Mouse (Mus musculus) liver, embryonic 11.5 days (tissue): ENCODE data around the gene Gls. TPM values are rescaled to one million over a fixed set of nuclear protein-coding genes. Genes with fewer than 3 reads are reported as not detected.

Experiments used
- ATAC-seq: fragments of 200-750 bp; cut with Nextera tagmentation; replicated peaks from 2 replicates; pipeline ENCODE4 v1.8.0; 2017; ENCODE audit warnings: moderate number of reproducible peaks, mild to moderate bottlenecking, moderate TSS enrichment, moderate library complexity; ENCODE audit not compliant: low FRiP score
- DNase-seq: peaks from one replicate; pipeline ENCODE4 v3.0.0-alpha.2; 2017; ENCODE audit warnings: low spot score
- H3K27ac ChIP-seq: fragments of 300-500 bp; sonication (generic); 2 replicates; pipeline ENCODE4 v1.5.1; 2014; ENCODE audit warnings: mild to moderate bottlenecking, low read depth, low read length, control low read depth
- H3K27me3 ChIP-seq: fragments of 300-500 bp; sonication (generic); replicated peaks from 2 replicates; pipeline ENCODE4 v1.6.1; 2014; ENCODE audit warnings: low read length, mixed read lengths; ENCODE audit not compliant: control insufficient read depth, insufficient read depth
- H3K36me3 ChIP-seq: fragments of 300-500 bp; sonication (generic); 2 replicates; pipeline ENCODE4 v1.6.1; 2014; ENCODE audit warnings: mild to moderate bottlenecking, low read length, moderate library complexity, mixed read lengths; ENCODE audit not compliant: control insufficient read depth, insufficient read depth
- H3K4me1 ChIP-seq: fragments of 300-500 bp; sonication (generic); replicated peaks from 2 replicates; pipeline ENCODE4 v1.6.1; 2014; ENCODE audit warnings: low read length, mixed read lengths; ENCODE audit not compliant: control insufficient read depth, insufficient read depth
- H3K4me2 ChIP-seq: fragments of 300-500 bp; sonication (generic); 2 replicates; pipeline ENCODE4 v1.6.1; 2014; ENCODE audit warnings: mild to moderate bottlenecking, control low read depth, moderate library complexity
- H3K4me3 ChIP-seq: fragments of 300-500 bp; sonication (generic); 2 replicates; pipeline ENCODE4 v1.5.1; 2014; ENCODE audit warnings: low read depth, low read length, control low read depth
- H3K9ac ChIP-seq: fragments of 300-500 bp; sonication (generic); 2 replicates; pipeline ENCODE4 v1.6.1; 2014; ENCODE audit warnings: low read depth, low read length, control low read depth
- H3K9me3 ChIP-seq: fragments of 300-500 bp; sonication (generic); 2 replicates; pipeline ENCODE4 v1.6.1; 2016; ENCODE audit warnings: low read length, inconsistent platforms, mixed read lengths; ENCODE audit not compliant: control insufficient read depth
- WGBS: fragments of 180-500 bp; shearing (Covaris S2); extraction: QIAGEN DNeasy Blood & Tissue Kit; methylation state at CpG from one replicate; pipeline ENCODE4 v1.1.7; 2014; 5-methylcytosine and 5-hydroxymethylcytosine counted together
- polyA plus RNA-seq: library from polyadenylated mRNA; unstranded; fragments of >200 nt; fragmentation: Nextera tagmentation; extraction: Ambion mirVana; gene quantifications from 2 replicates; pipeline ENCODE4 v1.2.1, GENCODE M21; 2014

The Gls gene
- polyA plus RNA-seq, 1 experiment from 2014 or later, result 23.6 TPM

- 0 out of 2 replicates have a peak, but pooled peaks cover 2% of the 10 kb centered on the region for H3K4me1 ChIP-seq
- peaks cover 4% of the 10 kb centered on the region; the same call in 1 of the 2 replicates for H3K36me3 ChIP-seq
- H3K27me3 ChIP-seq, result no peaks in the 10 kb centered on the region
- no peak overlapping the region for H3K4me3 ChIP-seq
- H3K9me3 ChIP-seq, result no peaks in the 10 kb centered on the region
- H3K9ac ChIP-seq, result no peak overlapping the region
- H3K27ac ChIP-seq, result no peak overlapping the region
- DNase-seq (no peak), ATAC-seq (no peak)
- 86% methylated on average over 9 of the region's 9 CpGs for whole genome bisulfite sequencing
- H3K4me2 ChIP-seq, result no peak overlapping the region
Measured at GRCm38 (mm10) chr1:52140534-52140933, 92.5 kb downstream of the Gls start.

DNA sequence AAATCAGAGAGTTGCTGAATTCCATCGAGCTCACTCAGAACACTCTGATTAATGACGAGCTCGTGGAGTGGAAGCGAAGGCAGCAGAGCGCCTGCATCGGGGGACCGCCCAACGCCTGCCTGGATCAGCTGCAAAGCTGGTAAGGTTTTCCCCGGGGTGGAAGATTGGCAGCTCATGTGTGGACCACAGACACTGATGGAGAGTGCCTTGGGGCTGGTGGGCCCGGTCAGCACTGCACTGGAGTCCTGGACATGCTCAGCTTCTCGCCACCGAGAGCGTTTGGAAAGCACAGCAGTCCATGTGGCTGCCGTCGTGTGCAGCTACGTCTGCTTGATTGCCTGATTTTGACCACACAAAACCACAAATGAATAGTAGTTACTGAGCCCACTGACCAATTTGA is 95.7 kb downstream of the Gls start:
- ATAC-seq, result no peak
- DNase-seq, result no peak

GRCm38 (mm10) chr1:52133254-52133653 is 99.8 kb downstream of the Gls start:
- H3K27ac ChIP-seq, result no peak overlapping the region
- H3K4me1 ChIP-seq, result 0 out of 2 replicates have a peak, but pooled peaks cover 2% of the 10 kb centered on the region
- no peaks in the 10 kb centered on the region for H3K27me3 ChIP-seq
- 92% methylated on average over 8 of the region's 8 CpGs for WGBS
- no peak overlapping the region for H3K9ac ChIP-seq
- H3K36me3 ChIP-seq, result peaks cover 4% of the 10 kb centered on the region; the same call in 1 of the 2 replicates
- H3K4me3 ChIP-seq, result no peak overlapping the region
- no peaks in the 10 kb centered on the region for H3K9me3 ChIP-seq
- no peak overlapping the region for H3K4me2 ChIP-seq
- ATAC-seq (no peak), DNase-seq (no peak)

More for the DNA sequence above, 95.7 kb downstream of the Gls start:
- Histone ChIP-seq H3K9me3 (no peaks in the 10 kb centered on the region), H3K27me3 (no peaks in the 10 kb centered on the region), H3K9ac (no peak overlapping the region), H3K36me3 (peaks cover 4% of the 10 kb centered on the region; the same call in 1 of the 2 replicates), H3K4me1 (0 out of 2 replicates have a peak, but pooled peaks cover 2% of the 10 kb centered on the region), H3K4me3 (no peak overlapping the region), H3K27ac (no peak overlapping the region), H3K4me2 (no peak overlapping the region)
- 80% methylated on average over 16 of the region's 16 CpGs for WGBS

- peaks cover under 1% of the 10 kb centered on the region for H3K36me3 ChIP-seq
- no peaks in the 10 kb centered on the region for H3K4me1 ChIP-seq
- H3K4me3 ChIP-seq, result no peak overlapping the region
- 82% methylated on average over 11 of the region's 11 CpGs for WGBS
- H3K9ac ChIP-seq, result no peak overlapping the region
- H3K9me3 ChIP-seq, result no peaks in the 10 kb centered on the region
- H3K4me2 ChIP-seq, result no peak overlapping the region
- H3K27ac ChIP-seq, result no peak overlapping the region
- no peaks in the 10 kb centered on the region for H3K27me3 ChIP-seq
- ATAC-seq, result no peak
- DNase-seq, result no peak
Measured at GRCm38 (mm10) chr1:52131787-52132377, 101.2 kb downstream of the Gls start.

DNA sequence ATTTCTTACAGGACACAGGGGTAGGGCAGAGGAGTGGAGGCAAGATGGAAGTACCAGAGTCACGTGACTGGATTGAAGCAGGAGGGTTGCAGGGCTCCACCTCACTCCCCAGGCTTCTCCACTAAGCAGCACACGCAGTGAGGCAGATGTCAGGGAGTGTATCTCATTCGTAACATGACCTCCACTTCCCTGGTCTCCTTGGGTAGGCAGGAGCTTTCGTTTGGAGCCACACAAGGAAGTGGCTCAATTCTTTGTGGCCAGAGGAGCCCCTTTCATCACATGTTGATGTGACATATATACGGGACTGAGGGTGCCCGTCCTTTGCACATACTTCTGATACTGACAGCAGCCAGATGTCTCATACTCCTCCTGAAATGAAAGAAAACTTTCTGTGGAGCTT is 103.2 kb downstream of the Gls start:
- Histone ChIP-seq H3K27ac (no peak overlapping the region), H3K9ac (no peak overlapping the region), H3K4me3 (no peak overlapping the region), H3K4me1 (no peaks in the 10 kb centered on the region), H3K4me2 (no peak overlapping the region), H3K27me3 (no peaks in the 10 kb centered on the region), H3K36me3 (peaks cover 5% of the 10 kb centered on the region), H3K9me3 (no peaks in the 10 kb centered on the region)
- WGBS, result 66% methylated on average over 6 of the region's 6 CpGs
- no peak for ATAC-seq
- no peak for DNase-seq

DNA sequence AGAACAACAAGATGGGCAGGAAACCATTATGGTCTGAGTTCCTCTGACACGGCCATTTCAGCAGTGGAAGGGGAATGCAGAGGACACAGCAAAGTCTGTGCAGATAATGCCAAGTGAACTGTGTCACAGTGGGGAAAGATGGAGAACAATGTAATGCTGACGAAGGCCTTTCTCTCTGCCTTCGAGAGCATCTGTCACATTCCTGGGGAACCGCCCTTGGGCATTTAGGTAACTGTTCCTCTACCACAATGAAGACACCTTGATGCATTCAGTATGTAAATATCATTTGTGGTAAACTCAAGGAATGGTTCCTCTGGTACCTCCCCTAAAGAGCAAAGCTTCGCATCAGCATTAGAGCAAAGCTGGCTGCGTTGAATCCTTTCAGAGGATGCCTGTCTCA is 105.7 kb downstream of the Gls start:
- H3K27ac ChIP-seq, result no peak overlapping the region
- DNase-seq (no peak), ATAC-seq (no peak)
- no peaks in the 10 kb centered on the region for H3K4me1 ChIP-seq
- peaks cover 5% of the 10 kb centered on the region for H3K36me3 ChIP-seq
- 93% methylated on average over 6 of the region's 6 CpGs for WGBS
- H3K4me3 ChIP-seq, result no peak overlapping the region
- H3K9me3 ChIP-seq, result no peaks in the 10 kb centered on the region
- H3K4me2 ChIP-seq, result no peak overlapping the region
- H3K27me3 ChIP-seq, result no peaks in the 10 kb centered on the region
- H3K9ac ChIP-seq, result no peak overlapping the region

- H3K27me3 ChIP-seq, result no peaks in the 10 kb centered on the region
- no peaks in the 10 kb centered on the region for H3K9me3 ChIP-seq
- 71% methylated on average over 3 of the region's 3 CpGs for WGBS
- H3K27ac ChIP-seq, result no peak overlapping the region
- H3K4me3 ChIP-seq, result no peak overlapping the region
- no peaks in the 10 kb centered on the region; the same call in 1 of the 2 replicates for H3K4me1 ChIP-seq
- no peak overlapping the region for H3K9ac ChIP-seq
- peaks cover 5% of the 10 kb centered on the region for H3K36me3 ChIP-seq
- ATAC-seq (no peak), DNase-seq (no peak)
- H3K4me2 ChIP-seq, result no peak overlapping the region
Measured at GRCm38 (mm10) chr1:52124818-52125217, 108.2 kb downstream of the Gls start.

DNA sequence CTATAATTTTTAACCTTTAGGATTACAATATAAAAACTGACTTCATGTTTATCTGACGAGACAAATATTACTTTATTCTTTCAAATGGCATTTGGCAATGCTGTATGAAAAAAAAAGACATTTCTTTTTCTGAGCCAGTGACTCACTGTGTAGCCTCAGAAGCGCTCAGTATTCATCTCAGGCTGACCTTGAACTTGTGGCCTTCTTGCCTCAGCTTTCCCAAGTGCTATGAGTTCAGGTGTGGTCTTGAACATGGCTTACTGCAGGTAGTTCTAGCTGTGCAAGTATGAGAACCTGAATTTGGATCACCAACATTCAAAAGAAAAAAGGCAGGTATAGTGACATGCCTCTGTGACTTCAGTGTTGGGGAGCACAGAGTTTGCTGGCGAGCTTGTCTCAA is 112.0 kb downstream of the Gls start:
- H3K4me1 ChIP-seq, result peaks cover 2% of the 10 kb centered on the region
- no peak overlapping the region for H3K9ac ChIP-seq
- no peaks in the 10 kb centered on the region for H3K9me3 ChIP-seq
- H3K4me2 ChIP-seq, result no peak overlapping the region
- 75% methylated on average over 3 of the region's 3 CpGs for WGBS
- no peaks in the 10 kb centered on the region for H3K36me3 ChIP-seq
- no peak for ATAC-seq
- H3K4me3 ChIP-seq, result no peak overlapping the region
- no peak overlapping the region for H3K27ac ChIP-seq
- H3K27me3 ChIP-seq, result no peaks in the 10 kb centered on the region
- DNase-seq, result no peak

DNA sequence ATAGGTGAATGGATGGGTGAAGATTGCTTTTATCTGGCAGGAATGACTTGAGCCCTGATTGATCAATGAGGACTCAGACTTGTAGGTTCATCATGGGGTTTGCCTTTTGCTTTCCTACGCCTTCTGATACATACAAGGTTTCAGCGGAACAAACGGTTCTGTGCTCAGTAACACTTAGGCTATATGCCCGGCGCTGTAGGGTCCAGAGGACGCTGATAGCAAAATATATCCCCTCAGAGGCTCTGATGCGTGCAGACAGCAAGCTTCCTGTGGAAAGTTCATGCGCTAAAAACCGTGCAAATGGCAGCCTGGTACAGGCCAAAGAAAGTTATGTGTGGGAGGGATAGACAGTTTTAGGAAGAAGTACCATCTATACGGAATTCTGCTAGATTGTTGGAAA is 112.8 kb downstream of the Gls start:
- Histone ChIP-seq H3K9me3 (no peaks in the 10 kb centered on the region), H3K4me2 (peak overlapping the region; percentile 85), H3K9ac (no peak overlapping the region), H3K27me3 (no peaks in the 10 kb centered on the region), H3K27ac (no peak overlapping the region), H3K36me3 (no peaks in the 10 kb centered on the region), H3K4me1 (peaks cover 2% of the 10 kb centered on the region), H3K4me3 (peak overlapping the region; percentile 89)
- 26% methylated on average over 10 of the region's 10 CpGs for WGBS
- no peak for ATAC-seq
- no peak for DNase-seq
